Mouse (Mus musculus): Measurements from ENCODE around the gene Slc44a3. TPM values are rescaled to one million over a fixed set of nuclear protein-coding genes. Genes with fewer than 3 reads are reported as not detected.

Gene Slc44a3
- polyA plus RNA-seq, 1 experiment, result 5.1 TPM

GRCm38 (mm10) chr3:121535813-121536504 lies 3.8 kb upstream of the Slc44a3 start:
- no peaks in the 10 kb centered on the region for H3K36me3 ChIP-seq (ENCODE audit: control insufficient read depth, insufficient read depth, low read length, poor library complexity, severe bottlenecking)
- H3K4me1 ChIP-seq (ENCODE audit: control insufficient read depth, insufficient read depth, low read length), result no peaks in the 10 kb centered on the region
- H3K27ac ChIP-seq (ENCODE audit: insufficient read depth, low read length), result no peak overlapping the region
- H3K9me3 ChIP-seq (replicated peaks; ENCODE audit: control insufficient read depth, insufficient read depth, low read length, poor library complexity, severe bottlenecking), result no peaks in the 10 kb centered on the region
- no peak overlapping the region for H3K4me3 ChIP-seq (ENCODE audit: low read depth, low read length)
- TF ChIP-seq CTCF (IDR thresholded peaks at IDR 0.05; ENCODE audit: low read depth, low read length) (peak; percentile 36), POLR2A (IDR thresholded peaks at IDR 0.05; ENCODE audit: insufficient read depth, low read length) (no peak)
- H3K27me3 ChIP-seq (ENCODE audit: control insufficient read depth, insufficient read depth, low read length, poor library complexity, severe bottlenecking), result no peaks in the 10 kb centered on the region; the same call in 1 of the 2 replicates
- no peak overlapping the region for H3K9ac ChIP-seq (ENCODE audit: low read depth, poor library complexity, severe bottlenecking)

GRCm38 (mm10) chr3:121531370-121532148 lies 645 bp downstream of the Slc44a3 start:
- Histone ChIP-seq H3K9ac (ENCODE audit: low read depth, poor library complexity, severe bottlenecking) (peak overlapping the region; percentile 62), H3K4me3 (ENCODE audit: low read depth, low read length) (peak overlapping the region; percentile 69), H3K27ac (ENCODE audit: insufficient read depth, low read length) (no peak overlapping the region), H3K27me3 (ENCODE audit: control insufficient read depth, insufficient read depth, low read length, poor library complexity, severe bottlenecking) (no peaks in the 10 kb centered on the region; the same call in 1 of the 2 replicates), H3K36me3 (ENCODE audit: control insufficient read depth, insufficient read depth, low read length, poor library complexity, severe bottlenecking) (no peaks in the 10 kb centered on the region), H3K4me1 (ENCODE audit: control insufficient read depth, insufficient read depth, low read length) (no peaks in the 10 kb centered on the region), H3K9me3 (replicated peaks; ENCODE audit: control insufficient read depth, insufficient read depth, low read length, poor library complexity, severe bottlenecking) (no peaks in the 10 kb centered on the region)
- TF ChIP-seq EP300 (IDR thresholded peaks at IDR 0.05; ENCODE audit: insufficient read depth, low read depth, low read length), result no peak
- TF ChIP-seq POLR2A (IDR thresholded peaks at IDR 0.05; ENCODE audit: insufficient read depth, low read length), result no peak
- no peak for TF ChIP-seq CTCF (IDR thresholded peaks at IDR 0.05; ENCODE audit: low read depth, low read length)

GRCm38 (mm10) chr3:121530546-121531258 lies 1.5 kb downstream of the Slc44a3 start:
- Histone ChIP-seq H3K9me3 (replicated peaks; ENCODE audit: control insufficient read depth, insufficient read depth, low read length, poor library complexity, severe bottlenecking) (no peaks in the 10 kb centered on the region), H3K9ac (ENCODE audit: low read depth, poor library complexity, severe bottlenecking) (no peak overlapping the region), H3K27me3 (ENCODE audit: control insufficient read depth, insufficient read depth, low read length, poor library complexity, severe bottlenecking) (no peaks in the 10 kb centered on the region; the same call in 1 of the 2 replicates), H3K27ac (ENCODE audit: insufficient read depth, low read length) (no peak overlapping the region; the same call in 1 of the 2 replicates), H3K4me3 (ENCODE audit: low read depth, low read length) (no peak overlapping the region), H3K4me1 (ENCODE audit: control insufficient read depth, insufficient read depth, low read length) (no peaks in the 10 kb centered on the region), H3K36me3 (ENCODE audit: control insufficient read depth, insufficient read depth, low read length, poor library complexity, severe bottlenecking) (no peaks in the 10 kb centered on the region)
- TF ChIP-seq CTCF (IDR thresholded peaks at IDR 0.05; ENCODE audit: low read depth, low read length) (no peak), EP300 (IDR thresholded peaks at IDR 0.05; ENCODE audit: insufficient read depth, low read depth, low read length) (peak; percentile 67; the same call in 1 of the 2 replicates)

DNA sequence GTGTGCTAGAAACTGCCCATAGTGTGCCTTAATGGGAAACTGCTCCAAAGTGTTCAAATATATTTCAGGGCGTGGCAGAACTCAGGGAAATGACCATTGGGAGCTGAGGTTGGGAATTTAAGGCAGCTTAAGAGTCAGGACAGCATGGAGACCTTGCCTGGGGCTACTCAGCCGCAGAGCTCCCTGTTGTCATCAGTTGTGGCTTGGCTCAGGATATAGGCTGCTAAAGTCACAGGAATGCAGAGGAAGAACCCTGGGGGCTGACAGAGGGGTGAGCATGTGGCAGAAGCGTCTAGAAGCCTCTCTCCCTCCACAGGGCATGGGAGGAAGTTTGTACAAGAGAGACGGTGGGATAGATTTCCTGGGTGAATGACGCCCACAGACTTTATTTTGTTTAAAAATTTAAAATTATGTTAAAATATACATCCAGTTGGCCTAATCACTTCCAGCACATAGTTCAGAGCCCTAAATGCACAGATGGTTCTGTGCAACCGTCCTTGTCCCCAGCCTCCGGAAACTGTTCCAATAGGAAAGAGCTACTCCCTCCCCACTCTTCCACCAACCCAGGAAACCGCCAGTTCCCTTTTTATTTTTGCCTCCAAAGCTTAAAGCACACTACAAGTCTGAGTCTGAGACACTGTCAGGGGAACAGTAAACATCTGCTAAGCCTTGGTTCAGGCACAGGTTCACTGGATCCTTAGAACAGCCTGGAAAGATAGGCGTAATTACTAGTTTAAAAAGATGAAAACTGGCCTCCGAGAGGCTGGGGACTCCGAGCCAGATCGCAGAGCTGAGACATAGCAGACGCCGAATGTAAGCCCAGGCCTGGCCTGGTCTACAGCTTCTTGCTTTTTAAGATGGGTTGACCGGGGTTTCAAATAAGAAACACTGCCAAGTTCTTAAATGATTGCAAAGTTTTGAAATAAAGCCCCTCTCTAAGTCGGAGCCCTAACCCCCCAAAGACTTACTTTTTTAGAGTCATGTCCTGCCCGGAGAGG lies 5.8 kb downstream of the Slc44a3 start:
- Histone ChIP-seq H3K27me3 (ENCODE audit: control insufficient read depth, insufficient read depth, low read length, poor library complexity, severe bottlenecking) (no peaks in the 10 kb centered on the region), H3K9me3 (replicated peaks; ENCODE audit: control insufficient read depth, insufficient read depth, low read length, poor library complexity, severe bottlenecking) (no peaks in the 10 kb centered on the region), H3K4me1 (ENCODE audit: control insufficient read depth, insufficient read depth, low read length) (peaks cover 2% of the 10 kb centered on the region), H3K27ac (ENCODE audit: insufficient read depth, low read length) (no peak overlapping the region), H3K4me3 (ENCODE audit: low read depth, low read length) (no peak overlapping the region), H3K9ac (ENCODE audit: low read depth, poor library complexity, severe bottlenecking) (no peak overlapping the region), H3K36me3 (ENCODE audit: control insufficient read depth, insufficient read depth, low read length, poor library complexity, severe bottlenecking) (no peaks in the 10 kb centered on the region)
- no peak for TF ChIP-seq POLR2A (IDR thresholded peaks at IDR 0.05; ENCODE audit: insufficient read depth, low read length)

- H3K9me3 ChIP-seq (replicated peaks; ENCODE audit: control insufficient read depth, insufficient read depth, low read length, poor library complexity, severe bottlenecking), result no peaks in the 10 kb centered on the region; the same call in 1 of the 2 replicates
Measured at GRCm38 (mm10) chr3:121521633-121522125, 10.5 kb downstream of the Slc44a3 start.

More at GRCm38 (mm10) chr3:121521633-121522125, 10.5 kb downstream of the Slc44a3 start:
- H3K4me1 ChIP-seq (ENCODE audit: control insufficient read depth, insufficient read depth, low read length), result peaks cover 3% of the 10 kb centered on the region
- H3K4me3 ChIP-seq (ENCODE audit: low read depth, low read length), result no peak overlapping the region
- H3K27ac ChIP-seq (ENCODE audit: insufficient read depth, low read length), result no peak overlapping the region
- H3K36me3 ChIP-seq (ENCODE audit: control insufficient read depth, insufficient read depth, low read length, poor library complexity, severe bottlenecking), result no peaks in the 10 kb centered on the region
- TF ChIP-seq EP300 (IDR thresholded peaks at IDR 0.05; ENCODE audit: insufficient read depth, low read depth, low read length), result no peak
- no peak for TF ChIP-seq CTCF (IDR thresholded peaks at IDR 0.05; ENCODE audit: low read depth, low read length)
- TF ChIP-seq POLR2A (IDR thresholded peaks at IDR 0.05; ENCODE audit: insufficient read depth, low read length), result no peak
- H3K9ac ChIP-seq (ENCODE audit: low read depth, poor library complexity, severe bottlenecking), result no peak overlapping the region
- no peaks in the 10 kb centered on the region for H3K27me3 ChIP-seq (ENCODE audit: control insufficient read depth, insufficient read depth, low read length, poor library complexity, severe bottlenecking)
